Mouse (Mus musculus) liver, adult (tissue): ENCODE data around the gene Zfp558.

Experiments
- GATA4 ChIP-seq: IDR thresholded peaks from 2 replicates; pipeline ENCODE4 v1.6.1; 2014; ENCODE audit warnings: mild to moderate bottlenecking, low read length; ENCODE audit not compliant: insufficient replicate concordance

Zfp558 gene

GRCm38 (mm10) chr9:18478168-18478567, at the start of gene Zfp558, which contains the start of gene Mbd3l1:
TSS of gene Zfp558 (minus strand) at chr9:18478268.
TSS of gene Mbd3l1 (plus strand) at chr9:18478359.
- no peak for TF ChIP-seq GATA4

GRCm38 (mm10) chr9:18508098-18508497, 30.0 kb upstream of the Zfp558 start:
- no peak for TF ChIP-seq GATA4

GRCm38 (mm10) chr9:18473324-18474128, 4.5 kb downstream of the Zfp558 start:
- TF ChIP-seq GATA4 = peak; percentile 64; the same call in 1 of the 2 replicates

GRCm38 (mm10) chr9:18468005-18468404, 10.1 kb downstream of the Zfp558 start:
- TF ChIP-seq GATA4 = no peak

- TF ChIP-seq GATA4 = no peak
These were observed 10.7 kb downstream of the Zfp558 start for GRCm38 (mm10) chr9:18467350-18467749.

GRCm38 (mm10) chr9:18456520-18456919, 21.5 kb downstream of the Zfp558 start:
- TF ChIP-seq GATA4 = no peak

- no peak for TF ChIP-seq GATA4
These were observed 46.4 kb downstream of the Zfp558 start for GRCm38 (mm10) chr9:18431687-18432086.

- no peak for TF ChIP-seq GATA4
These were observed 47.7 kb downstream of the Zfp558 start, which contains the start of gene Mbd3l2 for GRCm38 (mm10) chr9:18430354-18430753. TSS of gene Mbd3l2 (plus strand) at chr9:18430654.
